Mouse (Mus musculus) bone marrow macrophage, adult 2 months (primary cell): ENCODE data around the gene Rps7.

Experiments used
- CTCF ChIP-seq: IDR thresholded peaks from 2 replicates; pipeline ENCODE4 v1.5.1; 2012; ENCODE audit warnings: low read depth, mild to moderate bottlenecking, low read length, moderate library complexity
- POLR2A ChIP-seq: IDR thresholded peaks from 2 replicates; pipeline ENCODE4 v1.6.1; 2012; ENCODE audit warnings: mild to moderate bottlenecking, low read depth, low read length, borderline replicate concordance

DNA sequence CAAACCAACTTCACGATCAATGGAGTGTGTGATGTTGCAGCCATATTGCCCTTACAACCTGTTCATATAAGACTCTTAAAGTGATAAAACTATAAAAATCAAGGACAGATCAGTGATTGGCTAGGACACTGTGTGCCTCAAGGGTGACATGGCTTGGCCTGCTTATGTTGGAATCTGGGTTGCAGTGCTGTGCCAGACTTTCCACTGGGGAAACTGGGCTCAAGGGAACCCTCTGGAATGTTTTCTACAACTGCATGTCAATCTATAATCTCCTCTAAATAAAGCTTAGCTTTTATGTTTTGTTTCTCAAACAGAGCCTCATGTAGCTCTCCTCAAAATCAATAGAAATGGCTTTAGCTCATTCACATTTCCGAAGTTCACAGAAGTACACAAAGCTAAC is 11.5 kb downstream of the Rps7 start:
- TF ChIP-seq CTCF: no peak
- TF ChIP-seq POLR2A: no peak
